Mouse (Mus musculus): ENCODE results near the gene Pip4p1.

DNA sequence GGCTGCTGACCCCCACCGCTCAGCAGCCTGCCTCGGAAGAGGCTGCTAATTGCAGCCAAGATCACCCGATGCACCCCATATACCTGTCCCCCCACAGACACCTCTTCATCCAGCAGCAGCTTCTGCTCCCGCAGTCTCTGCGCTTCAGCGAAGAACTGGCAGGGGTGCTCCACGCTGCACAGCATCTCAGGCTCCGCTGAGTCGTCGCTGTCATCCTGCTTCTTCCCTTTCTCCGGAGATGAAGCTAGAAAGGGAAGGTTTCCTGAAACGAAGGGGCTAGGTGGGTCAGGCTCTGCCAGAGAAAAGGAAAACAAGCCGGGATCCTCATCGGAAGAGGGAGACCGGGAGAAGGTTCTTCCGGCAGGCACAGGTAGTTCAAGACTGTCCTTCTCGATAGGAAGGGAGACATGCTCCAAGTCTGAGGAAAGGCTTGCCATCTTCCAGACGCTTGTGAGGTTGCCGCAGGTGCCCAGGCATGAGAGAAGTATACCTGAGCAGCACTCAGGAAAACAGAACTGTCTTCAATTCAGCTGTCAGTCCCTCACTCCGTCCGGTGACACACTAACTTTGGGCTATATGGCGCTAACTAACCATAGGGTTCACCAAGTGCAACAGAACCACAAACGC, 33.8 kb downstream of the Pip4p1 start:
- TF ChIP-seq CTCF (IDR thresholded peaks at IDR 0.05; ENCODE audit: low read depth, low read length) (no peak), GATA1 (IDR thresholded peaks at IDR 0.05; ENCODE audit: borderline replicate concordance, low read length) (no peak), TAL1 (conservative IDR thresholded peaks at IDR 0.05; ENCODE audit: low read depth, low read length) (no peak), GATA2 (IDR thresholded peaks at IDR 0.05; ENCODE audit: borderline replicate concordance, low read depth, low read length) (no peak)
